Mouse (Mus musculus) myocyte (in vitro differentiated cells): ENCODE results near the gene Tpgs1. TPM values are rescaled to one million over a fixed set of nuclear protein-coding genes. Genes with fewer than 3 reads are reported as not detected.

ENCODE experiments used
- H3K27me3 ChIP-seq: one replicate; pipeline ENCODE4 v1.6.1; 2011; ENCODE audit not compliant: control insufficient read depth, insufficient read depth, insufficient read length
- H3K36me3 ChIP-seq: one replicate; pipeline ENCODE4 v1.6.1; 2011; ENCODE audit not compliant: control insufficient read depth, insufficient read depth
- H3K4me2 ChIP-seq: one replicate; pipeline ENCODE4 v1.6.1; 2011; ENCODE audit warnings: low read depth, control low read depth
- H3K4me3 ChIP-seq: one replicate; pipeline ENCODE4 v1.5.1; 2011; ENCODE audit warnings: mild to moderate bottlenecking, control low read depth, moderate library complexity
- H3K79me2 ChIP-seq: one replicate; pipeline ENCODE4 v1.6.1; 2011; ENCODE audit not compliant: control insufficient read depth, insufficient read depth
- H3ac ChIP-seq: one replicate; pipeline ENCODE4 v1.6.1; 2011; ENCODE audit not compliant: control insufficient read depth, insufficient read length
- CEBPB ChIP-seq: IDR thresholded peaks from 2 replicates; pipeline ENCODE4 v1.6.1; 2011; ENCODE audit warnings: mild to moderate bottlenecking, moderate library complexity; ENCODE audit not compliant: poor library complexity, insufficient read depth, severe bottlenecking
- E2F4 ChIP-seq: IDR thresholded peaks from one replicate; pipeline ENCODE4 v1.6.1; 2011; ENCODE audit warnings: mild to moderate bottlenecking, control low read depth, moderate library complexity; ENCODE audit not compliant: insufficient read depth
- MAX ChIP-seq: IDR thresholded peaks from one replicate; pipeline ENCODE4 v1.6.1; 2011; ENCODE audit warnings: low read depth, mild to moderate bottlenecking, control low read depth
- MYOD1 ChIP-seq, 3 experiments: IDR thresholded peaks; one replicate each; pipeline ENCODE4 v1.6.1; 2011; ENCODE audit warnings: control low read depth in 2 of 3, low read depth in 2 of 3, mild to moderate bottlenecking in 2 of 3, moderate library complexity in 1 of 3; ENCODE audit not compliant: insufficient read length in 2 of 3, control insufficient read depth in 1 of 3
- MYOG ChIP-seq, 3 experiments: IDR thresholded peaks; one replicate each; pipeline ENCODE4 v1.6.1; 2011; ENCODE audit warnings: control low read depth in 2 of 3, low read depth in 2 of 3, mild to moderate bottlenecking in 2 of 3; ENCODE audit not compliant: insufficient read length in 2 of 3, control insufficient read depth in 1 of 3, insufficient read depth in 1 of 3
- POLR2A ChIP-seq: IDR thresholded peaks from one replicate; pipeline ENCODE4 v1.6.1; 2011; ENCODE audit warnings: low read depth, mild to moderate bottlenecking, control low read depth, moderate library complexity; ENCODE audit not compliant: insufficient read length
- POLR2AphosphoS2 ChIP-seq: IDR thresholded peaks from one replicate; pipeline ENCODE4 v1.6.1; 2011; ENCODE audit warnings: low read depth, control low read depth; ENCODE audit not compliant: insufficient read length
- REST ChIP-seq: IDR thresholded peaks from one replicate; pipeline ENCODE4 v1.6.1; 2011; ENCODE audit warnings: mild to moderate bottlenecking, control low read depth, moderate library complexity; ENCODE audit not compliant: insufficient read depth, insufficient read length
- SRF ChIP-seq: IDR thresholded peaks from one replicate; pipeline ENCODE4 v1.6.1; 2011; ENCODE audit warnings: low read depth; ENCODE audit not compliant: control insufficient read depth, insufficient read length
- TCF12 ChIP-seq: IDR thresholded peaks from one replicate; pipeline ENCODE4 v1.6.1; 2011; ENCODE audit warnings: mild to moderate bottlenecking, control low read depth; ENCODE audit not compliant: poor library complexity, insufficient read depth, severe bottlenecking
- TCF3 ChIP-seq: IDR thresholded peaks from one replicate; pipeline ENCODE4 v1.6.1; 2011; ENCODE audit warnings: low read depth, control low read depth; ENCODE audit not compliant: insufficient read length
- USF1 ChIP-seq: IDR thresholded peaks from one replicate; pipeline ENCODE4 v1.6.1; 2011; ENCODE audit warnings: low read depth, mild to moderate bottlenecking, control low read depth, moderate library complexity
- polyA plus RNA-seq: library from polyadenylated mRNA; unstranded; fragments of >200 nt; fragmentation: generic; extraction: Trizol; gene quantifications from one replicate; pipeline ENCODE4 v1.2.1, GENCODE M21; 2012; ENCODE audit warnings: missing spikeins

The Tpgs1 gene
- polyA plus RNA-seq, 1 experiment = 80.2 TPM

DNA sequence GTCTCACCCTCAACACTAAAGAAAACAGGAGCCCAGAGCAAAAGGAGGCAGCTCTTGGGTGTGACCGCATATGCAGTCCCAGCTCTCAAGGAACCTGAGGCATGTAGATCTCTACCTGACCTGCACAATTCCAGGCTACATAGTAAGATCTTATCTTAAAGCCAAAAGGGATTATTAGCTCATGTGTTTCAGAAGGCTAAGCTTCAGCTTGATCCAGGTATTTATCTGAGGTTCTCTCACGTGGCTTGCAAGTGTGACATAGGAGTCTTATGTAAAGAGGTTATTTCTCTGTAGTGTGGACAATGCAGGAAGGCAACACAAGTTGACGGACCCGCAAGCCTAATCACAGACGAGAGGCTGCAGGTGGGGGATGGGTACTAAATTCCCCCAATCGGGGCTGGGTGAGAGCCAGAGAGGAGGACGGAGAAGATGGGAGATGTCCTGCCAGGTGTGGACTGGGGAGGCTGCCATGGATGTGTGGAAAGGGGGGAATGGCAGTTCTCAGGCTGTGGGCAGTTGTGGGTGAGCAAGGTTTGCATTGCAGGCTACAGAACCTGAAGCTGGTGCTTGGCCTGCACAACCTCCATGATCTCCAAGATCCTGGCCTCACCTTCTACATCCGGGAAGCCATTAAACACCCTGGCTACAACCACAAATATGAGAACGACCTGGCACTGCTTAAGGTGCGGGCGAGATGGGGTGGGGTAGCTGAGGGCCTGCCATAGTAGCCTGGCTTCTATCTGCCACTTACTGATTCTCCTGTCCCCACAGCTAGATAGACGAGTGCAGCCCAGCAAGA lies 24.6 kb downstream of the Tpgs1 start:
- Histone ChIP-seq H3K36me3 (peaks cover 3% of the 10 kb centered on the region), H3K4me3 (no peak overlapping the region), H3K27me3 (no peaks in the 10 kb centered on the region), H3K4me2 (no peak overlapping the region), H3ac (no peak overlapping the region), H3K79me2 (no peaks in the 10 kb centered on the region)
- TF ChIP-seq MYOD1 (IDR thresholded peaks at IDR 0.05; ENCODE audit: control insufficient read depth in 1 of 3, insufficient read length in 2 of 3, low read depth in 2 of 3) (no peak), POLR2AphosphoS2 (no peak), MAX (no peak), CEBPB (no peak), TCF12 (no peak)

DNA sequence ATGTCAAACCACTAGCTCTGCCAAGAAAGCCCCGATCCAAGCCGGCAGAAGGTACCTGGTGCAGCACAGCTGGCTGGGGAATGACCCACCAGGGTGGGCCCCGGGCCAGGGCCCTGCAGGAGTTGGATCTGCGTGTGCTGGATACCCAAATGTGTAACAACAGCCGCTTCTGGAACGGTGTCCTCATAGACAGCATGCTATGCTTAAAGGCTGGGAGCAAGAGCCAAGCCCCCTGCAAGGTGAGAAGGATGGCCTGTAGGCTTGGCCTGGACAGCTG lies 25.1 kb downstream of the Tpgs1 start:
- no peaks in the 10 kb centered on the region for H3K79me2 ChIP-seq
- TF ChIP-seq E2F4 = no peak
- TF ChIP-seq CEBPB = no peak
- no peak for TF ChIP-seq USF1
- TF ChIP-seq MAX = no peak
- TF ChIP-seq REST = no peak
- TF ChIP-seq SRF = no peak
- no peak for TF ChIP-seq POLR2A
- no peak for TF ChIP-seq TCF12
- TF ChIP-seq TCF3 = no peak
- TF ChIP-seq MYOD1 (IDR thresholded peaks at IDR 0.05; ENCODE audit: control insufficient read depth in 1 of 3, insufficient read length in 2 of 3, low read depth in 2 of 3) = no peak
- no peak for TF ChIP-seq POLR2AphosphoS2
- TF ChIP-seq MYOG (IDR thresholded peaks at IDR 0.05; ENCODE audit: control insufficient read depth in 1 of 3, insufficient read depth in 1 of 3, insufficient read length in 2 of 3, low read depth in 2 of 3) = no peak
- no peak overlapping the region for H3K4me3 ChIP-seq
- no peaks in the 10 kb centered on the region for H3K27me3 ChIP-seq
- no peak overlapping the region for H3K4me2 ChIP-seq
- no peaks in the 10 kb centered on the region for H3K36me3 ChIP-seq
- no peak overlapping the region for H3ac ChIP-seq

DNA sequence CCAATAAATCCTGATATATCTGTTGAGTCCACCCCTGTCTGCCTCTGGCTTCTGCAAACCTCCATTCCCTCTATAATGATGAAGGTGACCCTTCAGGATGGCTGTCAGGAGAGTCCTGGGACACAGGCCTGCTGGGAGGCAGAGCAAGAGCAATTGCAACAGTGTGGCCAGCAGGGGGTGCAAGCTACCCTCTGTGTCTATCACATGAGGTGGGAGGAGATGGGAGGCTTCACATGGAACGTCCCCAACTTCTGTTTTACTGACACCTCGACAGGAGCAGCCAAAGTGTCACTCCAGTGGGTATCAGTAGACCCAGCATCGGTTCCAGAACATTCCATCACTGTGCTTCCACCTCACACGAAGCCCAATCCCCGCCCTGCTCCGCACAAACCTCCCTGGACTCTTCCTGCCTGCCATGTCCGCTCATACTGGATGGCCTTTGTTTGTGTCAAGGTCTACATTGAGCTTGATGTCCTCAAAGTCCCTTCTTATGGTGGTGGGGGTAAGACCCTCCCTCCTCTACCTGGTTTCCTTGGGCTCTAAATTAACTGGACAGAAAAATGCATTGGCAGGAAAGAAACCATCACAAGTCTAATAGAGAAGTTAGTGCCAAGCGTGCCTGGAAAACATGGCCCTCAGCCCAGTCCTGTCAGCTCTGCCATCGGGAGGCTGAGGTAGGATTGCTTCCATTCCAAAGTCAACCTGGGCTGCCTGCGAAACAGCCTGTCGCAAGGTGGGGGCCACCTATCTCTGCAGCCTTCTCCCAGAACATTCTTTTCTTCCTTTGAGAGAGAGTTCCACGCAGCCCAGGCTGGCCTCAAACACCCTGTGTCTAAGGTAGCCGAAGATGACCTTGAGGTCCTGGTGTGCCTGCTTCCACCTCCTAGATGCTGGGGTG lies 26.3 kb downstream of the Tpgs1 start:
- no peak overlapping the region for H3ac ChIP-seq
- H3K79me2 ChIP-seq = no peaks in the 10 kb centered on the region
- H3K4me2 ChIP-seq = no peak overlapping the region
- TF ChIP-seq E2F4 = no peak
- no peak for TF ChIP-seq CEBPB
- TF ChIP-seq POLR2AphosphoS2 = peak; percentile 15
- TF ChIP-seq MYOD1 (IDR thresholded peaks at IDR 0.05; ENCODE audit: control insufficient read depth in 1 of 3, insufficient read length in 2 of 3, low read depth in 2 of 3) = peak in 1 of 3 experiments; percentile 4
- no peaks in the 10 kb centered on the region for H3K27me3 ChIP-seq
- no peak overlapping the region for H3K4me3 ChIP-seq
- no peaks in the 10 kb centered on the region for H3K36me3 ChIP-seq

DNA sequence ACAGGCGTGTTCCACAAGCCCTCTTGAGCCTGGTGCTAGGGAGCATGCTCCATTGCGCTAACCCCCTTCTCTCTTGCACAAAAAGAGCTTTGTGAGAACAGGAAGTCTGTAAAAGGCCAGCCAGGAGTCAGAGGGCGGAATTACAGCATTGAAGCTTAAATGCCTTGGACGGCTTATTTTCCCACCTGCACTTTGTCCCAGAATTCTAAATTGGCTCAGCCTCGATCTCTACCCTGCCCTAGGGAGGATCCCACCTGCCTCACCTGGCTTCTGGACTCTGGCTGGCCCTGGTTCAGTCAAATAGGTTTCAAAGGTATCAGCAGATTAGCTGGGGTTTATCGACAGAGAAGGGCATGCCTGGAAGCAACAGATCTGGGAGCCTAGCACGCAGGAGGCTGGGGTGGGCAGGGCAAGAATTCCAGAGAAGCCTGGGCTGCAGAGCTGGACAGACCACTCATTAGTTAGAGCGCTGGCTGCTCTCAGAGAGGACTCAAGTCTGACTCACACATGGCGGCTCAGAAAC lies 27.0 kb downstream of the Tpgs1 start:
- no peak for TF ChIP-seq POLR2AphosphoS2
- TF ChIP-seq SRF = no peak
- no peak for TF ChIP-seq MYOG (IDR thresholded peaks at IDR 0.05; ENCODE audit: control insufficient read depth in 1 of 3, insufficient read depth in 1 of 3, insufficient read length in 2 of 3, low read depth in 2 of 3)
- TF ChIP-seq MAX = no peak
- no peak for TF ChIP-seq CEBPB
- no peak for TF ChIP-seq MYOD1 (IDR thresholded peaks at IDR 0.05; ENCODE audit: control insufficient read depth in 1 of 3, insufficient read length in 2 of 3, low read depth in 2 of 3)
- H3K36me3 ChIP-seq = no peaks in the 10 kb centered on the region

DNA sequence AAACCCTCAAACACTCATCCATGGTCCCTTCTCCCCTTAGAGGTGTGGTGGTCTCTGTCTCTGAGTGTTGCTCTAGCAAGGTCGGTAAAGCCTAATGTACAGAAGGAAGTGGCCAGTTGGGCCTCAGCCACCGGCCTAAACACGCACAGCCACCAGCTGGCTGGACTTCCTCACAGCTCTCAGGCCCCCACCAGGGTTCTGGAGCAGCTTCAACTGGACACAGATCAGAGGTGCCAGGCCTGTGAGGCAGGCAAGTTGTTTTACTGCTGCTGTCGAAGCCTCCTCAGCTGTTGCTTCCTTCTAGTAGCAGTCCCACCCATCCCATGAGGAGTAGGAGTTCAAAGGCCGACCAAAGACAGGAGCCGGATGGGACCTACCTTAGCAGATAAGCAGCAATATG lies 28.7 kb downstream of the Tpgs1 start:
- Histone ChIP-seq H3ac (no peak overlapping the region), H3K4me3 (no peak overlapping the region), H3K4me2 (no peak overlapping the region), H3K79me2 (no peaks in the 10 kb centered on the region), H3K27me3 (no peaks in the 10 kb centered on the region), H3K36me3 (no peaks in the 10 kb centered on the region)
- TF ChIP-seq MAX (no peak), MYOD1 (IDR thresholded peaks at IDR 0.05; ENCODE audit: control insufficient read depth in 1 of 3, insufficient read length in 2 of 3, low read depth in 2 of 3) (peak in 2 of 3 experiments; percentile 4 to 55), E2F4 (no peak), MYOG (IDR thresholded peaks at IDR 0.05; ENCODE audit: control insufficient read depth in 1 of 3, insufficient read depth in 1 of 3, insufficient read length in 2 of 3, low read depth in 2 of 3) (peak in 2 of 3 experiments; percentile 8 to 52), SRF (no peak)

More for the DNA sequence above, 27.0 kb downstream of the Tpgs1 start:
- Histone ChIP-seq H3ac (no peak overlapping the region), H3K4me2 (no peak overlapping the region), H3K79me2 (no peaks in the 10 kb centered on the region), H3K4me3 (no peak overlapping the region), H3K27me3 (no peaks in the 10 kb centered on the region)
